Mouse (Mus musculus) T-helper 17 cell (primary cell): ENCODE measurements around the gene Ubl3.

Experiments
- in situ Hi-C, 2 experiments: fragments of 300-600 bp; cut with MboI, MseI; formaldehyde crosslinking; loops; 1 replicate in 1 of 2; 2 replicates in 1 of 2; pipeline ENCODE4 v1.15.1; 2025; ENCODE audit warnings: high pct_unique_total_duplicates in 2 of 2

Gene Ubl3

DNA sequence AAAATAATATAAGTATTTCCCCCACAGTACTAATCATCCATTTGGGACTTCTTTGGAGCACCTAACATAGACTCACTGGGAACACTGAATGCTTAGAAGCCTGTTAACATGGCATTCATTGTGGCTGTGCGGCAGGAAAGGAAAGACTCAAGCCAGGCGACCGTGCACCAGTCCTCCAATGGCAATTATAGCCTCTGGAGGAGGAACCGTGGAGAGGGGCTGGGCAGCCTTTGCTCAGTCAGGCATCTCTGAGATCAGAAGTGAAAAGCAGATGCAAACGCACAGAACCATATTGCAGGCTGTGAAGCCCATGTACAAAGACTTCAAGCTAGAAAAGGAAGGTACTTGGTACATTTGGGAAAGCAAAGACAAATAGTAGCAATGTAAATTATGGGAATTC, 20.4 kb downstream of the Ubl3 start:
- in situ Hi-C loops: no loop called here

DNA sequence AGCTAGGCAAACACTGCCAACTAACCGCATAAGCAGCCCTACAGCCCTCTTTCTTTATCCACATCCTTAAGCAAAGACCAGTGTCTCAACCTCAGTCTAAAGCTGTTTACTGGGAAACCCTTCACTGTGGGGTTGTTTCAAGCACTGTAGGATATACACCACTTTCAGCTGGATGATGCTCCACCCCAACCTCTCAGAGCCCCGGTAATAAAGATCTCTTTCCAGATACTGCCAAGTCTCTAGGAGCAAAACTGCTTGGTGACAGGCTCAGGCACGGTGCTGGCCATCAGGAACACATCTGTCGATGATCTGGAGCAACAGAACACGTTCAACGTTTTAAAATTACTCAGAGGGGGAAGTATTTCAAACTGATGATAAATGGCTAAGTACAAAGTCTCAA, 25.0 kb downstream of the Ubl3 start:
- in situ Hi-C loops: loop anchor here (10.0 kb wide), 2 partner anchors 267 to 617 kb away; no protein-coding TSS in a partner anchor

DNA sequence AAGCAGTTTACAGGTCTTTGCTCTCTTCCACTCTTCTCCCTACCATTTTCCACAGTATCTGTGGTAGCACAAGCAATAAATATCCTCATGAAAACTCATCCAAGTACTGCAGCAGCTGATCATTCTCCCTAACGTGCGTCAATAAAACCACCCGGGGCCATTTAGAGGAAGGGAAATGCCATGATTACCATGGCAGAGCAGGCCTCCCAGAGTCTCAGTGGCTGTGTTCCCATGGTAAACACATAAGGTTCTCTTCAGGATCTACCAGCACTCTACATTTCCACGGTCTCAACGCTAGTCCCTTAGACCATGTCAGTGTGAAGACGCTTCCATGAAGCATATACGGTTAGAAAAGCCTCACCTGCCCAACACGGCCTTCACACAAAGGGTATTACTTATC, 26.0 kb downstream of the Ubl3 start:
- in situ Hi-C loops: loop anchor here (10.0 kb wide), 2 partner anchors 268 to 618 kb away; no protein-coding TSS in a partner anchor

DNA sequence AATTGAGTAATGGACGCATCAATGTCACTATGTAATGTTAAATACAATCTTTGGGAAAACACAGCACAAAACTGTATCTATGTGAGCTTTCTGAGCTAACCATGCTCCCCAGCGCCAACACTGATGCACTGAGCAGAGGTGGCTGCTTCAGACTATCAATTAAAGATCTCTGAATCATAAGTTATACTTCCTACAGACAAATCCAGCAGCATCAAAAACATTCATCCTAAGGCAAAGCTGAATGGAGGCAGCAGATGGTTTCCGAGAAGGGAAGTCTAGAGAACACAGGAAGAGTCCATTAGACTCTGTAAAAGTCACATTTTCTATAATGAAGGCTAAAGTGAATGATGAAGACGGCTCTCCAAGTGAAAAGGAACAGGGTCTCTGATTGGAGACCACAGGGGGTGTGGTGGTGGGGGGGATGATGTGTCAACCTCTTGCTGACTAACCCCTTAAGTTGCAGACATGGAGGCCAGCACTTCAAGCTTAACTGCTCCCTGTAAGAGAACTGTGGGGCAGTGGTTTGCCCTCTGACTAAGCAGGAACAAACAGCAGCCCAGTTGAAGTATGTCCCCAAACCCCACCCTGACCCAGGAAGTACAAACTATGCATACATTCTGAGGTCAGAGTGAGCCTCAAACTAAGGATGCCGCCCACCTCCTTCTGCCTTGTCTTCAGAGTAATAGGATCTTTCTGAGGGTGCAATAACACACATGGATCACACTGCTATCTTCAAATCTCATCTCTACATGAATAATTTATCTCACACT, 29.2 kb downstream of the Ubl3 start:
- in situ Hi-C loops: loop anchor here (10.0 kb wide), 2 partner anchors 271 to 621 kb away; no protein-coding TSS in a partner anchor

DNA sequence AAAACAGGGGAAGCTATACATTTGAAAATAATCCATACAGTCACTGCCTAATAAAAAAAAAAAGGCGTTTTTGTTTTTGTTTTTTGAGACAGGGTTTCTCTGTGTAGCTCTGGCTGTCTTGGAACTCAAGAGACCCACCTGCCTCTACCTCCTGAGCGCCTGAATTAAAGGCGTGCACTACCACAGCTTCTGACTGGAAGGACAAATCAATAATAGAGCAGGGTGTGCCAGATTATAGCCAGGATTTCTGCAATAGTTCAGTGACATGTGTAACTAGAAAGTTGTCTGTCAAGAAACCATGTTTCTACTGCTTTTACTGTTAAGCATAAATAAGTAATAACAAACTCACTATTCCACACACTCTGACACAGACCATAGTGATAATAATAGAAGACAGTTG, 30.2 kb downstream of the Ubl3 start:
- in situ Hi-C loops: loop anchor here (10.0 kb wide), 2 partner anchors 272 to 622 kb away; no protein-coding TSS in a partner anchor

DNA sequence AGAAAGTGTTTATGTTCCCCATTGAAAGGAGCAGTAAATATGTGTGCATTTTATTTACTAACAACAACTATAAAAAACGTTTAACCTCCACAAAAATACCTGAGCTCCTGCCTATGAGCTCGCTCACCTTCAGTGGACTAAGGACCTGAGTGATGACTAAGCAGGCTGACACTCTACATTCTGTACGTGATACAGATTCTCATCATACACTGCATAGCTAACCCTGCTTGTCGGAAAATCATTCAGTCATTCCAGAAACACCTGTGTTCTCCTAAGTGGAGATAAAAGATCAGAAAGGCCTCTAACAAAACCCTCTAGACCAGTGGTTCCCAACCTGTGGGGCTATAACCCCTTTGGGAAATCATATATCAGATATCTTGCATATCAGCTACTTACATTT, 35.1 kb downstream of the Ubl3 start:
- in situ Hi-C loops: loop anchor here in 1 of 2 experiments (10.0 kb wide), 1 partner anchor 737 kb away; no protein-coding TSS in a partner anchor

DNA sequence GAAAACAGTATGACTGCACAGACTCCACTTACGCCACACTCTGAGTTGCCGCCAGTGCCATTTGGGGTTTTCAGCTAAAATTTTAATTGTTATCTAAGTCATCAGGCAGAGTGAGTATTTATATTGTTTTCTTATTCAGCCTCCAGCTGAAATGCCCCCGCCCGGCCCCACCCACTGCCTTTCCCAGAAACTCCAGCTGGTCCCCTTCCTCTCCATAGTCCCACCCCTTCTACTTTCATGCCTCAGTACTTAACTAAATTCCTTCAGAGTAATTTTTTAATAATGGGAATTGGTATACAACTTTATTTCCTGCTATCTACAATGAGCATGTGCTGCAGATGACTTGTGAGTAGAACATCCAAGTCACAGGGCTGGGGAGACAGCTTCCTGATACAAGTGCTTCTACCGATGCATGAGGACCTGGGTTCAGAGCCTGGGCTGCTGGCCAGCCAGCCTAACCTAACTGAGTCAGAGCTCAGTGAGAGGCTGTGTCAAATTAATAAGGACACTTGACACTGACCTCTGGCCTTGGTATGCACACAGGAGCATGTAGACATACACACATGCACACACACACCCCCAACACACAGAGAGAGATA, 40.4 kb downstream of the Ubl3 start:
- in situ Hi-C loops: loop anchor here in 1 of 2 experiments (10.0 kb wide), 1 partner anchor 743 kb away; no protein-coding TSS in a partner anchor

DNA sequence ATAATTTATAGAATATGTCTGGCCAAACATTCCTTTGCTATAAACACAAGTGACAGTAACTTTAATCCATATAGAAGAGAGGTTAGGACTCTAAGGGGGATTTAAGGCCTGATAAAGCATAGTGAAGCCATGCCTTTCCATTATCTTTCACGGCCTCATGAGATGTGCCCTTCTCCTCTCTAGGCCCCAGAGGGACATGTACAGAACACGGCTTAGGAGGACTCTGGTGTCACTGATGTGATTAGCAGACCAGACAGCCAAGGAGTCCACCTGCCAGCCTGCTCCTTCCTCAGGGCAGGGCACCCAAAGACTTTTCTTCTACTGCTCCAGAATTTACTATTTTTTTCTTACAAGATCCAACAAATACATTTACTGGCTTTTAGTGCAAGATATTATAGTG, 42.3 kb downstream of the Ubl3 start:
- in situ Hi-C loops: loop anchor here in 1 of 2 experiments (10.0 kb wide), 1 partner anchor 745 kb away; no protein-coding TSS in a partner anchor

DNA sequence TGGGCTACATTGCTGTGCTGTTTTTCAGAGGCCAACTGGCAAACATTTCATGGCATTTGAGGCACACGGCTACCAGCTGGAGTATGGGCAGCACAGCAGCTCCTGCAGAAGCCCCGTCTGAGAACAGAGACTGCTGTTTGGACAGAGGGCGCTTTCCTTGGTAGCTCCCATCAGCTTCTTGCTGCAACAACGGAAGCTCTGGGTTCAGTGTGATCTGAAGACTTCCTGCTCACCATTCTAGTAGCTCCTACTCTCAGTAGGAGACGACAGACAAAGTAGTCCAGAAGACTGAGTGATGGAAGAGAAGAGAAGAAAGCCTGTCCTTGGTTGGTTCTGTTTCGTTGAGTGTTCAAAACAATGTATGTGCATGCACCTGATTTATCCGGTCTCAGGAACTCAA, 42.9 kb downstream of the Ubl3 start:
- in situ Hi-C loops: loop anchor here in 1 of 2 experiments (10.0 kb wide), 1 partner anchor 745 kb away; no protein-coding TSS in a partner anchor

DNA sequence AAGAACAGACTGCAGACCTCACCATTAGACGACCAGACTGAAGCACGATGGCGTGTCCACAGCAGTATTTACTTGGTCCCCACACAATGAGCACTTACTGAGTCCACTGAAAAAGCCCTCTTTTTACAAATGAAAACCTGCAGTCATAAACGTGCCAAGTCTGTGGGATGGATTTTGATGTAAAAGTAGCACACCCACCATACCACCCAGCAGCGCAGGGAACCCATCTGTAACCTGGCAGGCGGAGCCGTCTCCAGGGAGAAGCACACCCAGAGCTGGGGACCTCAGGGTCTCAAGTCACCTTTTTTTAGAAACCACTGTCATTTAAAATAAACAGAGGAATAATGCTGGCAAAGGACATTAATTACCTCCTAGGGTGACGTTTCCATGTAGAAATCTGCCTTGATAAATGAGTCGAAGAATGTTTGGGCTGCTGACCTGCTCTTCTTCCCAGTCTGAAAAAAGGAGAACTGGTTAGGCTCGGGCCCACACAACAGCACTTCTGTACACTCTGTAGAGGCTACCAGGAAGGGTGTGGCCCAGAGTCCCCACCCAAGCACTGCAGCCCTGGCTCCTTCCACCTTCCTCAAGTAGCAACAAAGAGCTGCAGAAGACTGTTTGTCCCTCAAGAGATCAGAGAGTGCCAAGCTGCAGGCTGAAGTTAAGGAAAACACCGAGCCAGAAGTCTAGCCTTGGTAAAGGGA, 43.5 kb downstream of the Ubl3 start:
- in situ Hi-C loops: no loop called here

DNA sequence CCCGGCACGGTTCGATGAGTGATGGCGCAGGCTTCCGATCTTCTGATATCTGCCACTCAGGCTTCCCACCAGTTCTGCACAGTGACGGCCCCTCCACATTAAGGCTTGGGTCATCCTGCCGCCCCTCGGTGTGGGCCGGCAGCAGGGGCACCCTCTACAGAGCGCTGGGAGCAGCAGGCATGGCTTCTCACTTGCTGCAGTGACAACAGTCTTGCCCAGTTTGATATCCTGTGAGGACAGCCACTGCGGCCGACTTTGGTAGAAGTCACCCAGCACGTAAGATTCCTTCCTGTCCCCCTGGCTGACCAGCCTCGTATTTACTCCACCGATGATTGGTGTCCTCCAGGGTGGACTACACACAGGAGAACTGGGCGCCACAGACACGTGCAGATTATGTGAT, 47.2 kb downstream of the Ubl3 start:
- in situ Hi-C loops: no loop called here

DNA sequence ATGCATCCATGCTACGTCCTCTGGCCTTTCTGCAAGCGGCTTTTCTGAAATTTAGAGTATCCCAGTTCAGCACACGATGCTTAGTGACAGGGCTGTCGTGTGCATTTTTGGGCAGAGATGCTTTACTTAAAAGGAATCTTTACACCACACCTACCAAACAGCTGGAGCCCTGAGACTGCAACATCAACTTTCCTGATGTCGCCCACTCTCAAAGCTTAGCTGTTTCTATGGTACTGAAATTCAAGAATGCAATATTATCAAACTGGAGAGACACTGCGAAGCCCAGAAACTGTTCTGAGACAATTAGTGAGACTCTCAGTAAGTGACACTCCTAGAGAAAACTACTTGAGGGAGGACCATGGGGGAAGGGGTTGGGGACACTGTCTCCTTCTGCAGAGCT, 50.4 kb downstream of the Ubl3 start:
- in situ Hi-C loops: no loop called here

DNA sequence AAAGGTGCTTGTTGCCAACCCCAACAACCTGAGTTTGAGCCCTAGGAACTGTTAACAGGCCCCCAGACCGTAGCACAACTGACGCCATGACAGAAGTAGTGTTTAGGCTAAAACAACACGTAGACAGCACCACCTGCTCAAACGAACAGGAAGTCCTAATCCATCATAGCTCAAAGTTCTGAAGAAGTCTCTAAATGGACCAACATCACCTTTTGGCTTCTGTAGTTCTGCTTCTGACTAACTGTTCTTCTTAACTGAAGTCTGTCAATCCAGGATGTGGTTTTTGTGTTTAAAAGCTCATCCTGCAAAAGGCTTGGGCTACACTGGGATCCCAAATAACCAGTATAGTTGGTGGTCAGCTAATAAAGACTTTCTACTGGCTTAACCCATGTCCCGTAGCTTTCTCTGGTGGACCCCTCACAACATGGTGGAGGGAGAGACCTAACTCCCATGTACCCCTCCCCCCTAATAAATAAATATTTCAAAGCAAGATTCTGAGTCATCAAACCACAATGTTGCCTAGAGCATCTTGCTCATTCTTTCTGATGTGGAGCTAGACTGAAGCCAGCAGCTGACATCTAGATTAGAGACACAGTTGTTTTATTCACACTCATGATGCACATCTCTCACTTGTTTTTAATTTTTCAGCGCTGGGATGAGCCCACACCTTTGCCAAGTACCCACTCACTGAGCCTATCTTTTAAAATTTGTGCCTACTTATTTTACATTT, 51.2 kb downstream of the Ubl3 start:
- in situ Hi-C loops: no loop called here

DNA sequence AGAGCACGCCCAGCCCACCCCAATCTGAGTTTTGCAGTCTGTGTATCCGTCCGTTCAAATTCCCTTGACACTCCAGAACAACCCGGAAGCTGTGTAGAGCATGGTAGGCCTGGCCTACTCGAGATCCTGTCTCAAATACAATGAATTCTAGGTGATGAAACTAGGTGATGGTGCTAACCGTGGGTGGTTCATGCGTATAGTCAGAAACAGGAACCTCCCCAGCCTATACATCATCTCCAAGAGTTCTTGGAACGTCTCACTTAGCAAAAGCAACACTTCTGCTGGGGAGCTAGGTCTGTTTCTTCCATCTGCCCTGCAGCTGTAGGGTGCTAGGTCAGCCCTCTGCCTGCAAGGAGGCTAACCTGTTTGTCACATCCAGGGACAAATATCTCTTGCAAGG, 52.1 kb downstream of the Ubl3 start:
- in situ Hi-C loops: no loop called here

DNA sequence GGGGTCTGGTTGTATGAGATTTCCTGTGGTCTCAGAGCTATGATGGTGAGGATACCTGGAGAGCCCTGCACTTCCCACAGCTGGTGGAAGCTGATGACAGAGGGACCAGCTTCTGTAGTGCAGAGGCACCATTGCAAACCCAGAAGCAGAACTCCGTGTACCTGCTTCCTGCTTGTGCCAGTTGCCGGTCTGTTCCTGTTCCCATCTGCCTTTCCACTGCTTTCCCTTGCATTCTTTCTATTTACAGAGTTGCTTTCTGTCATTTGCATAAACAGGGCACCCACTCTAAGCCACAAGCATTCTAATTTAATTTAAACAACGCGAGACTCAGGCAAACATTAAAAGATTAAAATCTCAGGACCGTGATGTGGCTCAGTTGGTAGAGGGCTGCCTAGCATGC, 53.0 kb downstream of the Ubl3 start:
- in situ Hi-C loops: no loop called here

DNA sequence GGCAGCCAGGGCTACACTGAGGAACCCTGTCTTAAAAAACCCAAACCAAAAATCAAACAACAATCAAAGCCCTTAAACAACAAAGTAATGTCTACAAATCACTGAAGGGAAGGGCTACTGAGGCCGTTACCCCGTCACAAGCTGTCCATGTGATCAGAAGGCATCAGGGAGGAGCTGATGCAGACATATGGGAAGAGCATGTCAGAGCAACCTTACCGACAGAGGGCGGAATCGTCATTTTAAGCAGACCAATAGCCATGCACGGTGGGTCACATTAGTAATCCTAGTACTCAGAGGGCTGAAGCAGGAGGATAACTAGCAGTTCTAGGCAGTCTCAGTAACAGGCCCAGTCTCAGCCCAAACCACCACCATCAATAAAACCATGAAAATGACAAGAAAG, 56.6 kb downstream of the Ubl3 start:
- in situ Hi-C loops: no loop called here

DNA sequence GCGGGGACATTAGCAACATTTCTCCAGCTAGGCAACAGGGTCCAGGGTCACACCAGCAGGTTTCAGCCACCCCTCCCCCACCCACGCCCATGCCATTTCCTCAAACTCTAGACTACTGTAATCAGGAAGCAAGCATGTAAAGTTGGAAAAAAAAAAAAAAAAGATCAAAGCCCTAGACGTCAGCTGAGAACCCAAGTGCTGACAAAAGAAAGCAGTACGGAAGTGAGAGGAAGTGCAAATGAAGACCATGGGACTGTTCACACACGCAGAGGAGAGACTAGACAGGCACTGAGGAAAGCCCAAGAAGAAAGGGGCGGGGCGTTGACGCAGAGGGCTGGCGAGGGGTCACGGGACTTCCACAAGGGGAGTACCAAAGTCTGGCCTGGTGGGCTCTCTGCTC, 57.4 kb downstream of the Ubl3 start:
- in situ Hi-C loops: no loop called here

DNA sequence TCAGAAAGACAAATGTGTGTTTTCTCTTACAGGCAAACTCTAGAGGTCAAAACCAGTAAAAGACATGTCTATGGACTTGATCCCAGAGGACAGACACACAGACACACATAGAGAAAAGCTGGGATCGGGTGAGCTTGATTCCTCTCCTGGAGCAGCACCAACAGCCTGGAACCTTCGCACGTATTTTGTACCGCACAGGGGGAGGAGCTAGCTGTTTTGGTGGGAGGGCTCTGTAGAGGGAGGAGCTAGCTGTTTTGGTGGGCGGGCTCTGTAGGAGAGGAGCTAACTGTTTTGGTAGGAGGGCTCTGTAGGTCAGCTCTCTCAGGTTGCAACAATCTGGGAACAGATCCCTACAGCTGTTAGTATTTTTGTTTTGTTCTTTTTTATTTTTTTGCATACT, 58.3 kb downstream of the Ubl3 start:
- in situ Hi-C loops: loop anchor here in 1 of 2 experiments (5.0 kb wide), 1 partner anchor 53 kb away; no protein-coding TSS in a partner anchor

DNA sequence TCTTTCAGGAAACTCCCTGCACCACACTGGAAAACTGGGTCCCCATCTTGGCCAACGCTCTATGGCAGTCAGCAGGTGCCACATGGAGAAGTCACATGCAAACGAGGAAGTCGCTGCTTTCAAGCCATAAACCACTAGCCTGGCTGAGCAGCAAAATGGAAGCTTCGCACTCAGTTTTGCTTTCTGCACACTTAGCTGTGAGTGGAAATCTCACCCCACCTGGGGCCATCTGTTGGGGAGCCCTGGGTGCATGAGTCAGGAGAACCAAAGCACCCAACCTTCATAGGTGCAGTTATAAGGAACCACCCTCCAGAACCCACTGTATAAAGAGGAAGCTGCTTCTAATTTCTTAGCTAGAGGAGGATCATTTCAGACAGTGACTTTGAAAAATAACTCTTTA, 59.6 kb downstream of the Ubl3 start:
- in situ Hi-C loops: loop anchor here in 1 of 2 experiments (5.0 kb wide), 1 partner anchor 54 kb away; no protein-coding TSS in a partner anchor

DNA sequence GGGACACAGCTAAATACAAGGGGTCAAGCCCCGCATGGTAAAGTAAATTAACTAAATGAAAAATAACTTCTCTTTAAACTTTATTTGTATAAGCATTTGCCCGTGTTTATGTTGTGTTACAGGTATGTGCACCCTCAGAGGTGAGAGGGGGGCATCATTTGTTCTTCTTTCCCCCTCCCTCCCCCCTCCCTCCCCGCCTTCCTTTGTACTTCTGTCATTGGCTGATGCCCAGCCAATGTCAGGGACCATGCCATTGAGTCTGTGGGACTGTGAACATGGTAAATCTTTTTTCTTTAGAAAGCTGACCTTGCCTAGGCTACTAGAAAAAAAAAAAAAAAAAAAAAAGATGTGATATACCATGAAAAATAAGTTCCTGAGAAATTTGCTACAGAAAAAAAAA, 62.2 kb downstream of the Ubl3 start:
- in situ Hi-C loops: loop anchor here in 1 of 2 experiments (5.0 kb wide), 1 partner anchor 57 kb away; no protein-coding TSS in a partner anchor

DNA sequence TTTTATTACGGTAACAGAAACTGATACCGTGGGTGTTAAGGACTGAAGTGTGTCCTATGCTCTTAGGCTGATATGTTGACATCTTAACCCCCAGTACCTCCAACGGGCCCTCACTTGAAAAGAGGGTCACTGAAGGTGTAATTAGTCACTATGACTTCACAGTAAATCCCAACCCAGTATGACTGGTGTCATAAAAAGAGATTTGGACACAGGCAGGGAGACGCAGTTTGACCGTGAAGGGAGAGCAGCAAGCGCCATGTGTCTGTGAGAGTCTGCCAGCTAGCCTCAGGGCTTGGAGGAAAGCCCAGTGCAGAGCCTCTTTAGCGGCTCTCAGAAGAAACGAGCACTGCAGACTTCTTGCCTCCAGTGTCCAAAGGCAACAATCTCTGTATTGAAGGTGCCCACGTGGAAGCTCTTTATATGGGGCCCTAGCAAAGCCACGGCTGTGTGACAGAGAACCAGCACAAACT, 62.8 kb downstream of the Ubl3 start:
- in situ Hi-C loops: loop anchor here in 1 of 2 experiments (5.0 kb wide), 1 partner anchor 58 kb away; no protein-coding TSS in a partner anchor
